Comparison of ENCODE assay signal across 15 mouse cellular contexts in genomic region chr1:74240832-74241231, GRCm38 (mm10). TPM values are rescaled to one million over a fixed set of nuclear protein-coding genes. Genes with fewer than 3 reads are reported as not detected.
A peak's percentile ranks its signal among the peaks of the same experiment; 100 is the strongest.
DNase-seq lines count a peak whose midpoint lies in the region; ATAC-seq and TF ChIP-seq lines count a peak whose summit lies in the region.
"Had no signal": no experiment of that assay in that cellular context is flagged by ENCODE, and none has a peak within 500 bp of the region (broad histone marks: within the 10 kb centered on the region; RNA-seq: fewer than 3 reads in every experiment).

No protein-coding gene starts in this region.

- peak overlapping the region; percentile 34 for H3K9ac ChIP-seq in heart, embryonic 16.5 days (ENCODE audit: low read length)
- 0 out of 2 replicates have a peak overlapping the region, but pooled peaks have one; percentile 14 for H3K9ac ChIP-seq in neural tube, embryonic 12.5 days
- no peak overlapping the region for H3K9ac ChIP-seq in neural tube, embryonic 15.5 days (replicated peaks)
- 0 out of 2 replicates have a peak overlapping the region, but pooled peaks have one; percentile 34 for H3K9ac ChIP-seq in intestine, postnatal 0 days (ENCODE audit: low read depth, low read length)
- H3K9ac ChIP-seq in stomach, postnatal 0 days (ENCODE audit: low read length), result no peak overlapping the region
- H3K9ac ChIP-seq in forebrain, postnatal 0 days, result no peak overlapping the region

- ATAC-seq in heart, embryonic 16.5 days (replicated peaks; ENCODE audit: extremely low read depth, insufficient read depth, low FRiP score), result no peak
- ATAC-seq in neural tube, embryonic 12.5 days (ENCODE audit: low FRiP score, low read depth), result no peak
- ATAC-seq in neural tube, embryonic 15.5 days (ENCODE audit: low FRiP score), result no peak
- no peak for ATAC-seq in intestine, postnatal 0 days
- ATAC-seq in stomach, postnatal 0 days (ENCODE audit: low FRiP score, low TSS enrichment), result no peak
- ATAC-seq in forebrain, postnatal 0 days, result no peak

- H3K9me3 ChIP-seq in heart, embryonic 16.5 days (replicated peaks; ENCODE audit: control insufficient read depth, low read length), result no peaks in the 10 kb centered on the region
- no peaks in the 10 kb centered on the region for H3K9me3 ChIP-seq in neural tube, embryonic 12.5 days
- H3K9me3 ChIP-seq in neural tube, embryonic 15.5 days (replicated peaks), result no peaks in the 10 kb centered on the region
- no peaks in the 10 kb centered on the region for H3K9me3 ChIP-seq in intestine, postnatal 0 days (ENCODE audit: control insufficient read depth)
- no peaks in the 10 kb centered on the region for H3K9me3 ChIP-seq in stomach, postnatal 0 days (ENCODE audit: control insufficient read depth, low read length)
- no peaks in the 10 kb centered on the region for H3K9me3 ChIP-seq in forebrain, postnatal 0 days (ENCODE audit: low read length)

- H3K4me3 ChIP-seq in heart, embryonic 16.5 days (ENCODE audit: low read length), result no peak overlapping the region
- no peak overlapping the region for H3K4me3 ChIP-seq in neural tube, embryonic 12.5 days
- H3K4me3 ChIP-seq in neural tube, embryonic 15.5 days (replicated peaks), result no peak overlapping the region
- H3K4me3 ChIP-seq in intestine, postnatal 0 days (ENCODE audit: low read depth, low read length), result no peak overlapping the region
- no peak overlapping the region for H3K4me3 ChIP-seq in stomach, postnatal 0 days (ENCODE audit: low read depth, low read length)
- no peak overlapping the region for H3K4me3 ChIP-seq in forebrain, postnatal 0 days (ENCODE audit: low read depth, low read length)

- DNase-seq in heart, adult 18-20 months, result no peak
- DNase-seq in stomach, postnatal 0 days (ENCODE audit: low spot score), result no peak
- no peak for DNase-seq in forebrain, postnatal 0 days
- DNase-seq in thymus, postnatal 14 days, result no peak
- DNase-seq: adrenal gland, adult 8-10 months; cerebellum, adult 11-12 months; gastrocnemius, postnatal 25 days; thymus, postnatal 25 days had no signal

- H3K27me3 ChIP-seq in heart, embryonic 16.5 days (ENCODE audit: control insufficient read depth, insufficient read depth, low read length), result no peaks in the 10 kb centered on the region
- no peaks in the 10 kb centered on the region for H3K27me3 ChIP-seq in neural tube, embryonic 12.5 days (replicated peaks)
- H3K27me3 ChIP-seq in neural tube, embryonic 15.5 days (replicated peaks), result no peaks in the 10 kb centered on the region
- H3K27me3 ChIP-seq in intestine, postnatal 0 days (replicated peaks; ENCODE audit: control insufficient read depth, insufficient read depth, low read length), result no peaks in the 10 kb centered on the region
- no peaks in the 10 kb centered on the region for H3K27me3 ChIP-seq in stomach, postnatal 0 days (ENCODE audit: control insufficient read depth, insufficient read depth, low read length)
- no peaks in the 10 kb centered on the region for H3K27me3 ChIP-seq in forebrain, postnatal 0 days (ENCODE audit: insufficient read depth, low read length)

- 31% methylated on average over 4 of the region's 4 CpGs for WGBS in heart, embryonic 16.5 days
- 92% methylated on average over 4 of the region's 4 CpGs for WGBS in neural tube, embryonic 12.5 days
- WGBS in neural tube, embryonic 15.5 days, result 86% methylated on average over 4 of the region's 4 CpGs
- WGBS in intestine, postnatal 0 days, result 38% methylated on average over 4 of the region's 4 CpGs
- 51% methylated on average over 4 of the region's 4 CpGs for WGBS in stomach, postnatal 0 days
- 79% methylated on average over 4 of the region's 4 CpGs for WGBS in forebrain, postnatal 0 days

- 0 out of 2 replicates have a peak, but pooled peaks cover under 1% of the 10 kb centered on the region for H3K36me3 ChIP-seq in heart, embryonic 16.5 days (ENCODE audit: control insufficient read depth, insufficient read depth)
- no peaks in the 10 kb centered on the region for H3K36me3 ChIP-seq in neural tube, embryonic 12.5 days
- H3K36me3 ChIP-seq in neural tube, embryonic 15.5 days, result no peaks in the 10 kb centered on the region
- H3K36me3 ChIP-seq in intestine, postnatal 0 days (ENCODE audit: control insufficient read depth, insufficient read depth), result no peaks in the 10 kb centered on the region
- H3K36me3 ChIP-seq in stomach, postnatal 0 days (ENCODE audit: control insufficient read depth, insufficient read depth, low read length), result no peaks in the 10 kb centered on the region
- H3K36me3 ChIP-seq in forebrain, postnatal 0 days (ENCODE audit: insufficient read depth), result no peaks in the 10 kb centered on the region

- H3K4me1 ChIP-seq in heart, embryonic 16.5 days (ENCODE audit: control insufficient read depth, insufficient read depth, low read length), result peaks cover 52% of the 10 kb centered on the region
- H3K4me1 ChIP-seq in neural tube, embryonic 12.5 days, result peaks cover 32% of the 10 kb centered on the region
- H3K4me1 ChIP-seq in neural tube, embryonic 15.5 days, result peaks cover 42% of the 10 kb centered on the region
- peaks cover 18% of the 10 kb centered on the region for H3K4me1 ChIP-seq in intestine, postnatal 0 days (replicated peaks; ENCODE audit: control insufficient read depth, insufficient read depth, low read length)
- H3K4me1 ChIP-seq in stomach, postnatal 0 days (replicated peaks; ENCODE audit: control insufficient read depth, insufficient read depth), result 0 out of 2 replicates have a peak, but pooled peaks cover 7% of the 10 kb centered on the region
- peaks cover 21% of the 10 kb centered on the region for H3K4me1 ChIP-seq in forebrain, postnatal 0 days (ENCODE audit: insufficient read depth)

- TF ChIP-seq CTCF in intestine, postnatal 0 days (IDR thresholded peaks at IDR 0.05; ENCODE audit: low read depth), result no peak
- TF ChIP-seq CTCF in stomach, postnatal 0 days (IDR thresholded peaks at IDR 0.05; ENCODE audit: low read depth), result no peak
- TF ChIP-seq CTCF in forebrain, postnatal 0 days (IDR thresholded peaks at IDR 0.05; ENCODE audit: low read depth), result no peak

- H3K27ac ChIP-seq in heart, embryonic 16.5 days (ENCODE audit: low read length), result peak overlapping the region; percentile 82
- no peak overlapping the region for H3K27ac ChIP-seq in neural tube, embryonic 12.5 days
- H3K27ac ChIP-seq in neural tube, embryonic 15.5 days (replicated peaks), result no peak overlapping the region
- peak overlapping the region; percentile 63; the same call in 1 of the 2 replicates for H3K27ac ChIP-seq in intestine, postnatal 0 days (ENCODE audit: low read depth, low read length)
- H3K27ac ChIP-seq in stomach, postnatal 0 days (replicated peaks), result peak overlapping the region; percentile 78
- H3K27ac ChIP-seq in forebrain, postnatal 0 days (ENCODE audit: low read depth, low read length), result no peak overlapping the region

- no peak for TF ChIP-seq EP300 in stomach, postnatal 0 days (optimal IDR thresholded peaks at IDR 0.05)

- H3K4me2 ChIP-seq in heart, embryonic 16.5 days (ENCODE audit: low read depth, low read length), result peak overlapping the region; percentile 77
- no peak overlapping the region for H3K4me2 ChIP-seq in neural tube, embryonic 12.5 days (replicated peaks)
- no peak overlapping the region for H3K4me2 ChIP-seq in neural tube, embryonic 15.5 days
- H3K4me2 ChIP-seq in intestine, postnatal 0 days (replicated peaks; ENCODE audit: low read depth), result no peak overlapping the region
- peak overlapping the region; percentile 23 for H3K4me2 ChIP-seq in stomach, postnatal 0 days (replicated peaks; ENCODE audit: low read depth)
- H3K4me2 ChIP-seq in forebrain, postnatal 0 days (ENCODE audit: low read depth), result no peak overlapping the region

RNA-seq across cellular contexts. Expression of gene Arpc2, which starts 4.9 kb away (rescaled TPM):
- polyA plus RNA-seq in heart, embryonic 16.5 days (2015; fragmentation: Nextera tagmentation; extraction: Ambion mirVana), result 415 and 472 TPM in 2 replicates
- total RNA-seq in heart, adult 18-20 months (2021), result 100 to 1,000 TPM; 141 to 153 TPM
- polyA plus RNA-seq in neural tube, embryonic 12.5 days (2016; fragmentation: Nextera tagmentation; extraction: Ambion mirVana), result 374 and 394 TPM in 2 replicates
- polyA plus RNA-seq in neural tube, embryonic 15.5 days (2015; fragmentation: Nextera tagmentation; extraction: Ambion mirVana), result 393 and 423 TPM in 2 replicates
- 528 and 529 TPM in 2 replicates for polyA plus RNA-seq in intestine, postnatal 0 days (2015; fragmentation: Nextera tagmentation; extraction: Ambion mirVana)
- polyA plus RNA-seq in stomach, postnatal 0 days (2015; fragmentation: Nextera tagmentation; extraction: Ambion mirVana), result 585 and 595 TPM in 2 replicates
- 241 and 268 TPM in 2 replicates for total RNA-seq in forebrain, postnatal 0 days (2014; rRNA removed)
- 541 and 596 TPM in 2 replicates for polyA plus RNA-seq in forebrain, postnatal 0 days (2015; fragmentation: Nextera tagmentation; extraction: Ambion mirVana)

RNA-seq across cellular contexts. Expression of gene Gpbar1, which starts 37.5 kb away (rescaled TPM):
- polyA plus RNA-seq in heart, embryonic 16.5 days (2015; fragmentation: Nextera tagmentation; extraction: Ambion mirVana), result 0.22 and 0.30 TPM in 2 replicates
- not detected for total RNA-seq in heart, adult 18-20 months (2021)
- 0.19 TPM in 1 of 2 replicates, not detected in the other for polyA plus RNA-seq in neural tube, embryonic 12.5 days (2016; fragmentation: Nextera tagmentation; extraction: Ambion mirVana)
- 0.73 TPM in 1 of 2 replicates, not detected in the other for polyA plus RNA-seq in neural tube, embryonic 15.5 days (2015; fragmentation: Nextera tagmentation; extraction: Ambion mirVana)
- polyA plus RNA-seq in intestine, postnatal 0 days (2015; fragmentation: Nextera tagmentation; extraction: Ambion mirVana), result 0.78 and 0.93 TPM in 2 replicates
- 0.51 and 0.63 TPM in 2 replicates for polyA plus RNA-seq in stomach, postnatal 0 days (2015; fragmentation: Nextera tagmentation; extraction: Ambion mirVana)
- not detected in 2 replicates for total RNA-seq in forebrain, postnatal 0 days (2014; rRNA removed)
- 0.21 TPM in 1 of 2 replicates, not detected in the other for polyA plus RNA-seq in forebrain, postnatal 0 days (2015; fragmentation: Nextera tagmentation; extraction: Ambion mirVana)
- total RNA-seq: adrenal gland, adult 8-10 months; gastrocnemius, postnatal 25 days; left cerebral cortex, adult 8-10 months had no signal

RNA-seq across cellular contexts. Expression of gene Aamp, which starts 43.7 kb away (rescaled TPM):
- 214 and 223 TPM in 2 replicates for polyA plus RNA-seq in heart, embryonic 16.5 days (2015; fragmentation: Nextera tagmentation; extraction: Ambion mirVana)
- 100 to 1,000 TPM in 1 of 2 experiments, 10 to 100 TPM in 1; 99.8 to 102 TPM for total RNA-seq in heart, adult 18-20 months (2021)
- polyA plus RNA-seq in neural tube, embryonic 12.5 days (2016; fragmentation: Nextera tagmentation; extraction: Ambion mirVana), result 189 and 196 TPM in 2 replicates
- polyA plus RNA-seq in neural tube, embryonic 15.5 days (2015; fragmentation: Nextera tagmentation; extraction: Ambion mirVana), result 209 and 236 TPM in 2 replicates
- 130 and 136 TPM in 2 replicates for polyA plus RNA-seq in intestine, postnatal 0 days (2015; fragmentation: Nextera tagmentation; extraction: Ambion mirVana)
- 154 and 157 TPM in 2 replicates for polyA plus RNA-seq in stomach, postnatal 0 days (2015; fragmentation: Nextera tagmentation; extraction: Ambion mirVana)
- 160 and 179 TPM in 2 replicates for total RNA-seq in forebrain, postnatal 0 days (2014; rRNA removed)
- polyA plus RNA-seq in forebrain, postnatal 0 days (2015; fragmentation: Nextera tagmentation; extraction: Ambion mirVana), result 211 and 215 TPM in 2 replicates

RNA-seq across cellular contexts. Expression of gene Pnkd, which starts 43.9 kb away (rescaled TPM):
- 314 and 324 TPM in 2 replicates for polyA plus RNA-seq in heart, embryonic 16.5 days (2015; fragmentation: Nextera tagmentation; extraction: Ambion mirVana)
- 100 to 1,000 TPM; 138 to 151 TPM for total RNA-seq in heart, adult 18-20 months (2021)
- polyA plus RNA-seq in neural tube, embryonic 12.5 days (2016; fragmentation: Nextera tagmentation; extraction: Ambion mirVana), result 96.1 and 104 TPM in 2 replicates
- polyA plus RNA-seq in neural tube, embryonic 15.5 days (2015; fragmentation: Nextera tagmentation; extraction: Ambion mirVana), result 152 and 156 TPM in 2 replicates
- polyA plus RNA-seq in intestine, postnatal 0 days (2015; fragmentation: Nextera tagmentation; extraction: Ambion mirVana), result 103 and 107 TPM in 2 replicates
- 84.8 and 88.2 TPM in 2 replicates for polyA plus RNA-seq in stomach, postnatal 0 days (2015; fragmentation: Nextera tagmentation; extraction: Ambion mirVana)
- 57.5 and 64.5 TPM in 2 replicates for total RNA-seq in forebrain, postnatal 0 days (2014; rRNA removed)
- 112 and 128 TPM in 2 replicates for polyA plus RNA-seq in forebrain, postnatal 0 days (2015; fragmentation: Nextera tagmentation; extraction: Ambion mirVana)

RNA-seq across cellular contexts. Expression of gene Cxcr1, which starts 46.4 kb away (rescaled TPM):
- polyA plus RNA-seq in heart, embryonic 16.5 days (2015; fragmentation: Nextera tagmentation; extraction: Ambion mirVana), result not detected in 2 replicates
- total RNA-seq in heart, adult 18-20 months (2021), result not detected
- polyA plus RNA-seq in neural tube, embryonic 12.5 days (2016; fragmentation: Nextera tagmentation; extraction: Ambion mirVana), result not detected in 2 replicates
- polyA plus RNA-seq in neural tube, embryonic 15.5 days (2015; fragmentation: Nextera tagmentation; extraction: Ambion mirVana), result not detected in 2 replicates
- not detected in 2 replicates for polyA plus RNA-seq in intestine, postnatal 0 days (2015; fragmentation: Nextera tagmentation; extraction: Ambion mirVana)
- 0.08 TPM in 1 of 2 replicates, not detected in the other for polyA plus RNA-seq in stomach, postnatal 0 days (2015; fragmentation: Nextera tagmentation; extraction: Ambion mirVana)
- total RNA-seq in forebrain, postnatal 0 days (2014; rRNA removed), result not detected in 2 replicates
- not detected in 2 replicates for polyA plus RNA-seq in forebrain, postnatal 0 days (2015; fragmentation: Nextera tagmentation; extraction: Ambion mirVana)
- total RNA-seq: gastrocnemius, postnatal 25 days; left cerebral cortex, adult 8-10 months had no signal
- polyA plus RNA-seq: kidney, embryonic 14.5 days; neural tube, embryonic 11.5 days had no signal

Comparison
In these comparisons a context has a peak if more than half of its experiments do, and no peak if none do; other contexts are left out.
1. H3K9ac ChIP-seq: peak in heart, embryonic 16.5 days (single experiment), neural tube, embryonic 12.5 days (single experiment) and intestine, postnatal 0 days (single experiment); none in neural tube, embryonic 15.5 days (single experiment), stomach, postnatal 0 days (single experiment) and forebrain, postnatal 0 days (single experiment).
2. H3K27ac ChIP-seq: peak in heart, embryonic 16.5 days (single experiment), intestine, postnatal 0 days (single experiment) and stomach, postnatal 0 days (single experiment); none in neural tube, embryonic 12.5 days (single experiment), neural tube, embryonic 15.5 days (single experiment) and forebrain, postnatal 0 days (single experiment).
3. H3K4me2 ChIP-seq: peak in heart, embryonic 16.5 days (single experiment) and stomach, postnatal 0 days (single experiment); none in neural tube, embryonic 12.5 days (single experiment), neural tube, embryonic 15.5 days (single experiment), intestine, postnatal 0 days (single experiment) and forebrain, postnatal 0 days (single experiment).